Mouse (Mus musculus) fat pad, adult 2 months (tissue): ENCODE results near the gene Slc8a1.

ENCODE experiments used
- DNase-seq: peaks from one replicate; pipeline ENCODE4 v3.0.0-alpha.2; 2011; ENCODE audit warnings: low read depth, low spot score; ENCODE audit errors: extremely low read depth

Gene Slc8a1

DNA sequence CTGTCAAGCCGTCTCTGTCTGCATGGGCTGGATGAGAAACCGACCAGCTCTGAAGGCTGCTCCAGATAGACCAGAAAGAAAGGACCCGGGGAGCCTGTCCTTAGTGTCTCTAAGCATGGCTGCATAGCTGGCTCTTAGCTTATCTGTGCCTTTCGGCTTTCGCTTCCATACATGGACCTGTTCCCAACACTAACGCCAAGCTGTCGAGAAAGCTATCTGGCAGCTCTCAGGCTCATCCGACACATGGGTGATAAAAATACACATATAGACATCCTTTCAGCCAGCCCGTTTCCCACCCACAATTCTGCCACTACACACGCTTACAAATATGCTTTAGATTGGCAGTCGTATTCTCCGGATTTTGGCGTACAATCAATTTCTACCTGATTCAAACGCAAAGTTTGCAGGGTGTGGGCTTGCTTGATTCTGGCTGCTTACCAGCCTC lies at the start of gene Slc8a1:
Slc8a1 (minus strand) TSS at position 67 of the 445 bp plus-strand sequence.
- no peak for DNase-seq

DNA sequence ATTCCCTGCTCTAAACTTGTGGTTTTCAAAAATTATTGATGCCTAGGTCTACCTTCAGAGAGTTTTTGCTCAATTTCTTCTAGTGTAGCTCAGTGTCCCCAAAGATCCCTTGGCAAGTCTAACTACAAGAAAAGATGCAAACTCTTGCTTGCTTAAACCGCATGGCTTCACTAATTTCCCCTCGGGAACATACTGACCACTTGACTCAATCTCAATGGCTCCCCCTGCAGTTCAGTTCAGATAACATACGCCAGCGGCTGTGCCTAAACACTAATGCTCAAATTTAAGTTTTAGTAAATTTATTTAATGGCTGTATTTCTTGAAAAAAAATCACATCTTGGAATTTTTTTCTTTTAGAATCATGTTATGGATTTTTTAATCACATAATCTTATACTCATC lies 49.2 kb upstream of the Slc8a1 start:
- DNase-seq = no peak

DNA sequence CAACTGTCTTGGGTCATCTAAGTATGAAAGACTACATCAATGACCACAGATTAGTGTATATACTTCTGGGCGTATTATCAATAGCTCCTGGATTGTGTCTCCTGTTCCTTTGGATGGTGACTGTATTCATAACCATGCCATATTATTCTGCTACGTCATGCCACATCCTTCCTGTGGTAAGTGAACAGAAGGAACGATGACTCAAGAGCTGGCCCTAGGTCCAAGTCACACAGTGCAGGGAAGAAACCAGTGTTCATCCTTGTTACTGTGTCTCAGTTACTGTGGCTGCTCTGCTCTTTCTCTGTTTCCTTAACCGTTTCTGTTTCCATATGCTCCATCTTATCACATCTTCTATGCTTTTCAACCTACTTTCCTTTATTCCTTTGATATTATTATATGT lies 44.1 kb upstream of the Slc8a1 start:
- DNase-seq = no peak

DNA sequence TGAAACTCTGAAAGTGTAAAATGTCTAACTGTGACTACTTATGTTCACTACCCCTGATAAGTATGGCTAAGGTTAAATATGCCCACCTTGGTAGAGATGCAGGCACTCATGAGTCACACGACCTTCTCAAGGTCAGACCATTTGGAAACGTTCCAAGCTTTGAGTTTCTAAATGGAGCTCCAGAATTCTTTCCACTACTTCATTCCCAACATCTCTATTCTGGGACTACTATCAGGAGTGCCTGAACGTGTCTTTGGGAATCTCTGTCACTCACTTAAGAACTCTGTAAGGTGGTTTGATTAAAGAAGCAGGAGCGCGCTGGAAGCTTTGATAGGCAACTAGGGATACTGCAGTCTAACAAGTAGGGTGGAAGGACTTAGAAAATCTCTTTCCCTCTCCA lies 43.3 kb upstream of the Slc8a1 start:
- no peak for DNase-seq

DNA sequence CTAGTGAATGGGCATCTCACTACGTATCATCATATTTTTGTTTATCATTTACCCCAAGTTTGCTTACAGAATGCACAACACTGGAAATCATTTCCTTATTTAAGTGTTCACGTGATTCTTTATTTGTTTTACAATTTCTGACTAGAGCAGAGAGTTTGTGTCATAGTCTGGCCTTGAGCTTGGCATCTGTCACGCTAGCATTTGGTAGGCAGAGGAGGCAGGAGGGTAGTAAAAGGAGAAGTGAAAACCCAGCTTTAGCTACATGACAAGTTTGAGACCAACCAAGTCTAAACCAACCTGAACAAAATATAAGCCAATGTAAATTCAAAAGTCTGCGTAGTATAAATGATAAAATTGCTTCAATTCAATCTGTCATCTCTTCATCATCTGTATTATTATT lies 41.7 kb upstream of the Slc8a1 start:
- DNase-seq = no peak

DNA sequence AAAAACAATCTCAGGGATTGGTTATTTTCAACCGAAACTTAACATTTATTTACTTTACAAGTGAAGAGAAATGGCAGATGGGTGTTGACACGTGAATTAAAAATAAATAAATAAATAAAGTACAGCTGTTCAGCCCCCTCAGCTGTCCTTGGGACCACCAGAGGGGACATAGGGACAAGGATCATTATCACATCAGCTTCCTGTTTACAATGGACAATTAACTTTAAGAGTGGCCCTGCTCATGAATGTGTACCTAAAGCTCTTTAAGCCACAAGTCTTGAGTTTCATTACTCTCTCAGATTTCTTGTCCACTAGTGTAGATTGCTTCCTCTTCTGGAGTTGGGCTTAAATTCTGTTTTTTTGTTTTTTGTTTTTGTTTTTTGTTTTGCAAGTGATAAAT lies 12.5 kb upstream of the Slc8a1 start:
- DNase-seq = no peak

DNA sequence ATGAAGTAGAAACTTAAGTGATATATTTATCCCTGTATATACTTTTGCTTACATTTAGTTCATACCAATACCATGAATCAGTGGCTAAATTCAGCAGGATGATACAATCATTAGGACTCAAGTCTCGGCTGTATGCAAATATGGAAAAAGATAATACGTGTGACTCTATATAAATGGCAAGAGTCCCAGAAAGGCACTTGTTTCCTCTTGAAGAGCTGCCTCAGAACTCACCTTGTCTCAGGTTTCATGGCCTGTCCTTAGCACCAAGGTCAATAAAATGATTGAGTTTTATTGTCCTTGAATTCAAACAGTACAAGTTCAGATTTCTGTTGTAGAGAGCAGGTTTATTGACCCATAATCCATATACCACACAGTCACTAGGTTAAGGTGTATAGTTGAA lies 4.9 kb upstream of the Slc8a1 start:
- no peak for DNase-seq

DNA sequence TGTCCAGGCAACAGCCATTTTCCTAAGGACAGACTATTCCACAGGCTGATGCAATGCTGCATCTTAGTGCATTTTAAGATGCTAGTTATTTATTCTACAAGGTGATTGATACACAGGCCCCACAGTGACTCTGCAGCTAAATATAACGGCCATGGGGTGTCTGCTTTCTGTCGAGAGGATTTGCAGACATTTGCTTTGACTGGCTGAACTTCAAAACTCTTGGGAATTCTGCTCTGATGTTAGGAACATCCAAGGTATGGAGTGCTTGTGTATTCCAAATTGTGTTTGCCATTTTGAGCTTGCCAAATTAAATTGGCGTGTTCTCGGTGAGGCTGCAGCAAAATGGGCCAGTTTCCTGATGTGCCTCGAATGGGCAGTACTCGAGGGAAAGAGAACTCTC lies 2.4 kb upstream of the Slc8a1 start:
- no peak for DNase-seq

DNA sequence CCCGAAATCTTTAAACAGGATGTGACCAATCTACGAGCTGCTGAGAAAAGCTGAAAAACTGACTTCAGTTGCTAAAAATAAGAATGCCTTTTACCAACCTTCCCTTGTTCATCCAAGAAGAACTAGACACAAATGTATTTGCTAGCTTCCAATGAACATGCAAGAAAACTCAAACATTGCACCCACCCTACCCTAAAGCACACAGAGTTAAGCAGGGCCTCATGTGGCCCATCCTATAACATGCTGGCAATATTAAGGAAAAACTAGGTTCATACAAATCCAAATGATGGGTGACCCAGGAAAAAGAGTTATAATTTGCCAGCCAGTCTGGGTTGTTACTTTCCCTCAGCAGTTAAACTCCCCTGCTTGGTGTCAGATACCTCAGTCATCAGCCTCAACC lies 398 bp downstream of the Slc8a1 start:
- DNase-seq = no peak

DNA sequence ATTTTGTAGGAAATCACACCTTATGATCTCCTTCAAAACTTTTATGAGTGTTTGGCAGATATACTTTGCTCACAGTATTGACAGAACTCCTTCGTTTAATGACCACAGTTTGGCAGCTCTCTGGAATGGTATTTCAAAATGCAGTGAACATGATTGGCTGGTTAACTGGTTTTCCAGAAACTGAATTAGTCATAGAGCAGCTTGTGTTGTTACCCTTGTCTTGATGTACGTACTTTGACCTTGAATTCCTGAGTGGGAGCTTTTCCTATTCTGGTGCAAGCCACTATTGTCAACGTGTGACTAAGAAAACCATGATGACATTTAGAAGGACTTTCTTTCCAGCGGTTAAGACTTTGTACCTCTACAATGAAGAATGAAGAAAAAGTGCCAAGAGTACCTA lies 868 bp downstream of the Slc8a1 start:
- DNase-seq = no peak

DNA sequence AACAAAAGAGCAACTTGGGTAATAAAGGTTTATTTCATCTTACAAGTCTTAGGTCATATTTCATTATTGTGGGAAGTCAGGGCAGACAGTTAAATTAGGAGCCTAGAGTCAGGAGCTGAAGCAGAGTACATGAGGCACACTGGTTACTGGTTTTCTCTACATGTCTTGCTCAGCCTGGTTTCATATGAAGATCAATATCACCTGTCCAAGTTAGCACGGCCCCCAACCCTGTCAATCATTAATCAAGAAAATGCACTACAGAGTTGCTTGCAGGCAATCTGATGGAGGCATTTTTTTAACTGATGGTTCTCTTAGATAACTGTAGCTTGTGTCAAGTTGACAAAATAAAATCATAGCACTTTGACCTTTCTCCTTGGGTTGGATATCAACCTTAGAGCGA lies 2.6 kb downstream of the Slc8a1 start:
- no peak for DNase-seq

DNA sequence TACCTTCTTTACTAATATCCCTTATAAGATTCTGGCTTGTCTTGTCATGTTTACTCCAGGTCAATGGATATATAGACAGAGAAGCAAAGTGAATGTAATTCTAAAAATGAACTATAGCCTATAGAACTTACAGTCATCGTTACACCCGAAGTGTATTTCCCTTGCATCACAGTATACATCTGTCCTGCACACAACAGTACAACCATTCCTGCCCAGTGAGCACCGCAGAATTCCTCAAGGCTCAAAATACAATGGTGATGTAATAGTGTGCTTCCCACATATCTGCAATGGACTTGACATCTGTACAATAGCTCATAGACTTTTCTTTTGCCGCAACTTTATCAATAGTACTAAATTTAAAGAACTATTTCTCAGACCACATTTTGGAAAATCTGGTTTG lies 8.3 kb downstream of the Slc8a1 start:
- no peak for DNase-seq

DNA sequence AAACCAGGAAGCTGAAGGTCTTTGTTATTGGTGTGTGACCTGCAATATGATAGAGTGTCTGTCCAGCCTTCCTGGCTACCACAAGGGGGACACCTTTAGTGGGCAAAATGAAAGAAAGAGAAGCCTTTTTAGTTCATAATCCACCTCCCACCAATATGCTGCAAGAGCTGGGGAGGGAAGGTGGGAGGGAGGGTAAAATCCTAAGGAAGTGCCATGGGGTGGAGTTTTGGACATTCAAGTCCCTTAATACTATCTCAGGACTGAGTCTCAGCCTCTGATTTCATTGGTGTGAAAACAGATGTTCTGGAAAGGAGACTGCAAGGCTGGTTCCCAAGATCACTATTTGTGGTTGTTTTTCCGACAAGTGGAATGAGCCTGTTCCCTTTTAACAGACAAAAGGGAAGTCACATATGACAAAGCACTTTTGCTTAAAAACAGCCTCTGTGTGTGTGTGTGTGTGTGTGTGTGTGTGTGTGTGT lies 25.9 kb downstream of the Slc8a1 start:
- DNase-seq = no peak

DNA sequence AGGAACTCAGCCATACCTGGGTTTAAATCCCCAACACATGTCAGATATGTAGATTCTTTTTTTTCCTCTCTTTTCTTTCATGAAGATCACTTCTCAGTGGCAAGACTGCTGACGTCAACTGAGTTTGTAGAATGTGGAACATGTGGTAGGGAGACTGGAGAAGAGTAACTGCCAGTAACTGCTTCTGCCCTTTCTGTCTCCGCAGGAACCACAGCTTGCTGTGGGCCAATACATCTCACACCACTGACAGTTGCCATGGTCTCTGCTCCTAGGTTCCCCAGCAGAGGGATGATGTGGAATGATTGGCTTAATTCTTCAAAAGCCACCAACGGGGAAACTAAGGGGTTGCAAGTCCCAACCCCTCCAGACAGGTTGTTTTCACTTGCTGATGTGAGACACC lies 33.4 kb downstream of the Slc8a1 start:
- DNase-seq = no peak

DNA sequence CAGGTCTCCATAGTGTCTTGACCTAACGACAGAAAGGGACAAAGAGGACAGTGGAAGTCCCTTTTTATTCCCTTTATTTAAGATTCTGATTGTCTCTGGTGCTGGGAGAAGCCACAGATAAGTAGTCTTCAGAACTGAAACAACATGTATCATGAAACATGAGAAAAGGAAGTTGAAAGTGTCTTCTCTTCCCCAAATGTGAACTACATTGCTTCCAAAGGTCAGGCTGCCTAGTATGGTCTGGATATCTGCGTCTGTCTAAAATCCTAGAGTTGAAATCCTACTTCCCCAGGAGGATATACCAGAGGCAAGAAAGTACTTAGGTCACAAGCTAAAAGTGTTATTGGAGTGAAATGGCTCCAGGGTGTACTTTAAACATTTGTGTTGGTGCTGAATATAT lies 34.9 kb downstream of the Slc8a1 start:
- DNase-seq = no peak

DNA sequence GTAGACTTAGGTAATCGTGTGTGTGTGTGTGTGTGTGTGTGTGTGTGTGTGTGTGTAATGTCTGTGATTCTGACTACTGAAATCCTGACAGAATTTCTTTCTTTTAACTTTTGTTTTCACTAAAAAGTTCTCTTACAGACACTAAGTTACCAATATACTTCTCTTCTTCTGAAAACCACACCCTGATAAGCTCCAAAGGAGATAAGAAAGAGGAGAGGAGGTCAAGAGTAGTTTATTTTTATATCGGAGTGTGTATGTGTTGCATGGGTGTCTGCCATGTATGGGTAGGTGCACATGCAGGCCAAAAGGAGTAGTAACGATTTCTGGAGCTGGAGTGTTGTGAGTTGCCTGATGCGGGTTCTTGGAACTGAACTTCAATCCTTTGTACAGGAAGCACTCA lies 36.5 kb downstream of the Slc8a1 start:
- no peak for DNase-seq

DNA sequence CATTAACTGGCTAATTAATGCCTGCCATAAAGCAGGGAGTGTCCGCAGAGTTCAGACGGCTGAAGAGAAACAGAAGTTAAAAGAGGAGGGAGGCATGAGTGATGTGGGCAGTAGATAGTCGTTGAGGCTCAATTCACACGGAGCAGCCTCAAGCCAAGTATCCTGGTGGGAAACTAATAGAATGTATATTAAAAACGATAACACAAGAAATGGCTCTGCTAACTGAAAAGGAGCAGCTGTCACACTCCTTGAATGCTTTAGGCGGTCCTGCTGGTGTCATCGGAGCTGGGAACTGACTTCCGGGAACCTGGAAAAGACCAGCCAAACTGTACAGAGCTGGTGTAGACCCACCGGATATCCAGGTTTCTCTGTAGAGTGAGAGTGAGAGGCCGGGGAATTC lies 39.4 kb downstream of the Slc8a1 start:
- DNase-seq = no peak

DNA sequence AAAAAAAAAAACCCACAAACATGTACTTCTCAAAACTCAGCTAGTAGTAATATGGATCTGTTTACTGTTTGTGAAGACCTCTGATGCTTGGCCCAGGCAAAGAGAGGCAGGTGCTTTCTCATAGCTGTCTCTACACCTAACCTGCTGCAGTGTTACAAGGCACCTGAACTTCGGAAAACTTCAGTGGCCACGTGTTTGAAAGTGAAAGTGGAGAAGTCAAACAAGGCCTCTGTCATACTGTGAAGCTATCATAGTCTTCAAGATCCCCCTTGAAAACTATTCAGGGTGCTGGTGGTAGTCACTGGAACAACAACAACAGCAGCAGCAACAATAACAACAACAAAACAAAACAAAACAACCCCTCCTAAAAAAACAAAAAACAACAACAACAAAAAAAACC lies 40.5 kb downstream of the Slc8a1 start:
- no peak for DNase-seq

DNA sequence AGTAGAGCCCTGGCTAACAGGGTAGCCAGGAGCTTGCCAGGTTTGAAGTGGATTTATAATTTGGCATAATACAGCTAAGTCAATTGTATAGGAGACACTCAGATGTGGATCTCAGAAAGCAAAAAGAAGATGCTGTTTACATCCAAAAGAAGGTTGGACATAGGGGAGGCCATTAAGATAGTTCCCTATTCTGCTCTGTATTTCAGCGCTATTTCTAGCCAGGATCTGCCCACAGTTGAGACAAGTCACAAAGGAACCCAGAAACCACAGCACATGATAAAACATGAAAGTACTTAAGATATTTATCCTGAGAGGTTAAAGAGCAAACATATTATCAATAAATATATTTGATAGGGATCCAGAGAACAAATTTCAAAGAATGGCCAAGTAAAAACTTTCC lies 43.2 kb downstream of the Slc8a1 start:
- no peak for DNase-seq

DNA sequence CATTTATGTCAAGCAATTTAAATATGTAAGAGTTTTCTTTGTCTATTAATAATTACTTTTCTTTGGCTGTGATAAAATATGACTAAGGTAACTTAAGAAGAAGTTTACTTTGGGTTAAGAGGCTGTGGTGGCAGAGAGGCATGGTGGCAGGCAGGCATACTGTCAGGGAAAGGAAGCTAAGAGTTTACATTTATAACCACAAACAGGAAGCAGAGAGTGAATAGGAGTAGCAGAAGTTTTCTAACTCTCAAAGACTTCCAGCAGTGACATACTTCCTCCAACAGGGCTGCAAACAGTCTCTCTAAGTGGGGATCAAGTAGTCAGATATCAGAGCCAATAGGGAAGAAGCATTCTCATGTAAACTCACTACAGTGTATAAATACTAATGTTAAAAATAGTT lies 58.6 kb downstream of the Slc8a1 start:
- DNase-seq = no peak

DNA sequence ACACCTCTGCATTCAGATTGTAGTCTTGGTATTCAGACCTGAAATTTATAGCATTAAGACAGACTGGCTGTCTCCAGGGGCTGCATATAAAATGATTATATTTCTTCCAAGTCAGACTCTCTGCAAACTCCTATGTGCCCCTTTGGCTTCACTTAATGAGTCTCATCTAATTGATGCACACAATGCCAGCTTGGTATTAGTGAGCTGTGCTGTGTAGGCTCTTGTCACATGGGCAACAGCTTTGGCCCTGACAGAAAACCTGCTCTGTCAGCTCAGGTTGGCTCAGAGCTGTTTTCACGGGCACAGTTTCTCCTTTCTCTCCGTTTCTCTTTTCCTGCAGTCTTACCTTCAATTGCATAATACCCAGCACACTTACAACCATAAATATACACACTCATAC lies 60.7 kb downstream of the Slc8a1 start:
- DNase-seq = no peak

DNA sequence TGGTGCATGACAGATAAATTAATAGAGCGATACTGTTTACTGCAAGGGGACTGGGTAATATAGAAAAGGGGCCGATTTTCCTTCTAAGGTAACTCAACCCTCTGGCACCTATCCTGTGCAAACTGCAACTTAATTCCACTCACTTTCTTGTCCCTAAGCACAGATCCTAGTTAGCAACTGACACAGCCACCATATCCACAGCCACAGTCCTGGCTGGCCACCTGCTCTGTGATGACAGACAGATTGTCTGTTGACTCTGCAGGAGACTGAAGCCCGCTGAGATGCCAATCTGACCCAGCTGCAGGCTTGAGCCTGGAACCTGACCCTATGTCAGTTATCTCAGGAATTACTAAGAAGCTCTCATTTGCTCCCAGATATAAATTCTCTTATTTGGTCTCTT lies 62.0 kb downstream of the Slc8a1 start:
- no peak for DNase-seq

DNA sequence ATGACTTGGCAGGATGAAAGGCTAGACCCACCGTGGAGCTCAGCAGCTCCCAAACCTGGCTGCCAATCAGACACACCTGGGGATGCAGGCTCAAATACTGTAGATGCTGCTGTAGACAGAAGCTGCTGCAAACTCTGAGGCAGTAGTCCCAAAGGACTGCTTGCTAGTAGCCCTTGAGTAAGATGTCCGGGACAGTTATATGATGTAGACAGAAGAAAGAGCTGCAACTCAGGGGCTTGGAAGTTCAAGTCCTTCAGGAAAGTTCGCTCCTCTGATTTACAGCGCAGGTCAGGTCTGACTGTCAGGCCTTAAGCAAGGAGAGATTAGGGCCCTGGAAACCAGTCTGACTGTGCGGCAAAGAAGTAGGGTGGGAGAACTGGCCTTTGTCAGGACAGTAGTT lies 66.9 kb downstream of the Slc8a1 start:
- no peak for DNase-seq
